ENCODE assay signal across 22 mouse cellular contexts in genomic region chr4:123982105-123982504, GRCm38 (mm10).
DNase-seq lines count a peak whose midpoint lies in the region; ATAC-seq and TF ChIP-seq lines count a peak whose summit lies in the region.
"Had no signal": no experiment of that assay in that cellular context is flagged by ENCODE, and none has a peak within 500 bp of the region (broad histone marks: within the 10 kb centered on the region; RNA-seq: fewer than 3 reads in every experiment).

No protein-coding gene starts in this region.

- peak; percentile 39 for DNase-seq in forebrain, postnatal 0 days
- DNase-seq in hindbrain, embryonic 14.5 days (ENCODE audit: low spot score) = peak; percentile 26
- peak; percentile 58 for DNase-seq in ES-CJ7 (ENCODE audit: low read depth, low spot score)
- DNase-seq in ZHBTc4 (ENCODE audit: low read depth, low spot score) = peak; percentile 61
- no peak for DNase-seq in midbrain, embryonic 10.5 days (ENCODE audit: low spot score)
- DNase-seq: adrenal gland, adult 2 months; adrenal gland, postnatal 10 days; adrenal gland, postnatal 25 days; cerebellum, adult 11-12 months; cerebellum, adult 2 months; cerebellum, adult 9-10 months; cerebellum, postnatal 10 days; cerebellum, postnatal 25 days had no signal

- TF ChIP-seq CTCF in forebrain, postnatal 0 days (IDR thresholded peaks at IDR 0.05; ENCODE audit: low read depth) = no peak

- no peaks in the 10 kb centered on the region for H3K9me3 ChIP-seq in forebrain, postnatal 0 days (ENCODE audit: low read length)
- no peaks in the 10 kb centered on the region for H3K9me3 ChIP-seq in forebrain, embryonic 12.5 days
- H3K9me3 ChIP-seq in hindbrain, embryonic 14.5 days (ENCODE audit: control insufficient read depth, low read length) = no peaks in the 10 kb centered on the region
- no peaks in the 10 kb centered on the region for H3K9me3 ChIP-seq in hindbrain, embryonic 12.5 days (replicated peaks)
- H3K9me3 ChIP-seq in midbrain, embryonic 10.5 days (replicated peaks) = no peaks in the 10 kb centered on the region
- H3K9me3 ChIP-seq: embryonic facial prominence, embryonic 10.5 days; embryonic facial prominence, embryonic 12.5 days; forebrain, embryonic 13.5 days; forebrain, embryonic 15.5 days; G1E had no signal

- no peaks in the 10 kb centered on the region for H3K27me3 ChIP-seq in forebrain, postnatal 0 days (ENCODE audit: insufficient read depth, low read length)
- peaks cover 9% of the 10 kb centered on the region; the same call in 1 of the 2 replicates for H3K27me3 ChIP-seq in forebrain, embryonic 12.5 days
- 0 out of 2 replicates have a peak, but pooled peaks cover 5% of the 10 kb centered on the region for H3K27me3 ChIP-seq in hindbrain, embryonic 14.5 days (ENCODE audit: control insufficient read depth, insufficient read depth, low read length)
- H3K27me3 ChIP-seq in hindbrain, embryonic 12.5 days = no peaks in the 10 kb centered on the region
- H3K27me3 ChIP-seq in midbrain, embryonic 10.5 days (ENCODE audit: low read depth, poor library complexity, severe bottlenecking) = no peaks in the 10 kb centered on the region; the same call in 1 of the 2 replicates
- H3K27me3 ChIP-seq: forebrain, embryonic 13.5 days; forebrain, embryonic 15.5 days had no signal

- no peaks in the 10 kb centered on the region for H3K36me3 ChIP-seq in forebrain, postnatal 0 days (ENCODE audit: insufficient read depth)
- no peaks in the 10 kb centered on the region for H3K36me3 ChIP-seq in forebrain, embryonic 12.5 days (replicated peaks)
- no peaks in the 10 kb centered on the region for H3K36me3 ChIP-seq in hindbrain, embryonic 14.5 days (replicated peaks; ENCODE audit: control insufficient read depth, insufficient read depth)
- H3K36me3 ChIP-seq in hindbrain, embryonic 12.5 days = no peaks in the 10 kb centered on the region
- H3K36me3 ChIP-seq in midbrain, embryonic 10.5 days = no peaks in the 10 kb centered on the region
- H3K36me3 ChIP-seq: embryonic facial prominence, embryonic 10.5 days; embryonic facial prominence, embryonic 12.5 days; forebrain, embryonic 15.5 days; G1E had no signal

- ATAC-seq in forebrain, postnatal 0 days = no peak
- ATAC-seq in forebrain, embryonic 12.5 days (ENCODE audit: low FRiP score) = no peak
- no peak for ATAC-seq in hindbrain, embryonic 14.5 days (ENCODE audit: low FRiP score)
- ATAC-seq in hindbrain, embryonic 12.5 days (ENCODE audit: low FRiP score) = no peak
- ATAC-seq in inflammation-experienced regulatory T-cells, adult 6 months = no peak
- ATAC-seq: forebrain, embryonic 13.5 days; forebrain, embryonic 15.5 days; Patski had no signal

- no peak overlapping the region for H3K9ac ChIP-seq in forebrain, postnatal 0 days
- H3K9ac ChIP-seq in forebrain, embryonic 12.5 days = no peak overlapping the region
- no peak overlapping the region for H3K9ac ChIP-seq in hindbrain, embryonic 14.5 days
- H3K9ac ChIP-seq in hindbrain, embryonic 12.5 days = no peak overlapping the region
- H3K9ac ChIP-seq: embryonic facial prominence, embryonic 12.5 days; forebrain, embryonic 13.5 days; forebrain, embryonic 15.5 days had no signal

- 34% methylated on average over 5 of the region's 5 CpGs for WGBS in forebrain, postnatal 0 days
- WGBS in forebrain, embryonic 12.5 days = 39% methylated on average over 5 of the region's 5 CpGs
- 28% methylated on average over 5 of the region's 5 CpGs for WGBS in hindbrain, embryonic 14.5 days
- WGBS in hindbrain, embryonic 12.5 days = 38% methylated on average over 5 of the region's 5 CpGs
- WGBS in midbrain, embryonic 10.5 days = 49% methylated on average over 5 of the region's 5 CpGs

- no peak overlapping the region for H3K4me2 ChIP-seq in forebrain, postnatal 0 days (ENCODE audit: low read depth)
- H3K4me2 ChIP-seq in forebrain, embryonic 12.5 days = no peak overlapping the region
- H3K4me2 ChIP-seq in hindbrain, embryonic 14.5 days (replicated peaks) = no peak overlapping the region
- no peak overlapping the region for H3K4me2 ChIP-seq in hindbrain, embryonic 12.5 days (replicated peaks)
- H3K4me2 ChIP-seq: embryonic facial prominence, embryonic 12.5 days; forebrain, embryonic 13.5 days; forebrain, embryonic 15.5 days had no signal

- H3K27ac ChIP-seq in forebrain, postnatal 0 days (ENCODE audit: low read depth, low read length) = no peak overlapping the region
- no peak overlapping the region for H3K27ac ChIP-seq in forebrain, embryonic 12.5 days
- no peak overlapping the region for H3K27ac ChIP-seq in hindbrain, embryonic 14.5 days
- H3K27ac ChIP-seq in hindbrain, embryonic 12.5 days = no peak overlapping the region
- H3K27ac ChIP-seq in midbrain, embryonic 10.5 days (replicated peaks) = no peak overlapping the region
- H3K27ac ChIP-seq: embryonic facial prominence, embryonic 10.5 days; embryonic facial prominence, embryonic 12.5 days; forebrain, embryonic 13.5 days; forebrain, embryonic 15.5 days had no signal

- no peak overlapping the region for H3K4me3 ChIP-seq in forebrain, postnatal 0 days (ENCODE audit: low read depth, low read length)
- H3K4me3 ChIP-seq in forebrain, embryonic 12.5 days (replicated peaks) = no peak overlapping the region
- H3K4me3 ChIP-seq in hindbrain, embryonic 14.5 days (replicated peaks; ENCODE audit: low read length) = no peak overlapping the region
- no peak overlapping the region for H3K4me3 ChIP-seq in hindbrain, embryonic 12.5 days
- no peak overlapping the region for H3K4me3 ChIP-seq in midbrain, embryonic 10.5 days
- H3K4me3 ChIP-seq: embryonic facial prominence, embryonic 10.5 days; embryonic facial prominence, embryonic 12.5 days; forebrain, embryonic 13.5 days; forebrain, embryonic 15.5 days had no signal

- no peaks in the 10 kb centered on the region for H3K4me1 ChIP-seq in forebrain, postnatal 0 days (ENCODE audit: insufficient read depth)
- peaks cover 8% of the 10 kb centered on the region for H3K4me1 ChIP-seq in forebrain, embryonic 12.5 days
- H3K4me1 ChIP-seq in hindbrain, embryonic 14.5 days (replicated peaks; ENCODE audit: control insufficient read depth, insufficient read depth, low read length) = no peaks in the 10 kb centered on the region; the same call in 1 of the 2 replicates
- peaks cover 7% of the 10 kb centered on the region for H3K4me1 ChIP-seq in hindbrain, embryonic 12.5 days
- H3K4me1 ChIP-seq in midbrain, embryonic 10.5 days = peaks cover 16% of the 10 kb centered on the region
- H3K4me1 ChIP-seq: embryonic facial prominence, embryonic 12.5 days had no signal
